Mouse (Mus musculus): Measurements from ENCODE around the gene Sash1. TPM values are rescaled to one million over a fixed set of nuclear protein-coding genes. Genes with fewer than 3 reads are reported as not detected.

Sash1 gene
- total RNA-seq, 4 experiments from 2014 or later = 24.4 to 37.2 (median 27.9) TPM

- DNase-seq = no peak
These were observed 37.9 kb downstream of the Sash1 start for GRCm38 (mm10) chr10:8847974-8848373.

DNA sequence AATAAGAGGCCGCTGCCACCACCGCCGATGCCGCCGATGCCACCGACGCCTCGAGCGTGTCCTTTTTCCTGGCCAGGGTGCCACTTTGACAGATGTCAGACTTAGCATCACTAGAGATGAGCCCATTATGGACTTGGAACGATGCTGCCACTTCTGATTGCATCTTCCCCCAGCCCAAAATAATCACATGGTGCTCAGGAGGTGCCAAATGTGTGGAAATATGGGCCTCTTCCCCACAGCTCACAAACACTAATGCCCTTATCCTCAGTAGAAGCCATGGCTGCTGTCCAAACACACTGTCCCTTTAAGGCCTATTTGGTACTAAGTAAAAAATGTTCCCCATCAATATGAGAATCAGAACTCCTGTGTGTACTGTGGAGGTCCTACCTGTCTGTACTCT lies 39.6 kb downstream of the Sash1 start:
- no peak for DNase-seq

GRCm38 (mm10) chr10:8845230-8845770 lies 40.6 kb downstream of the Sash1 start:
- DNase-seq = no peak

DNA sequence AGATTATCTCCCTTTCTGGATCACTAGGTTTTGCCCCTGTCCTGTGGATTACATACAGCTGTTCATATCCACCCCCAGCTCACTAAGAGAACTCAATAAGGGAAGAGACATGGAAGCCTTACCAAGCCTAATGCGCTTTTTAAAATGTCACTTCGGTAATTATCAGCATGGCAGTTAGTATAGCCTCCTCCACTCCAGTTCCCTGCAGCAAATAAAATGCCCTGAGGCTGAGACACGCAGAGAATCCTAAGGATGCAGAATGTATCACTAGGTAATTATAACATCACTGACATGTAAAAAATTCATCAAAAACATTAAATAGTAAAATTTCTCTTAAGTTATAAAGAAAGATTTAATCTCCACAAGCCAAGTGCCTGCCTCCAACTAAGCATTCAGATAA lies 45.9 kb downstream of the Sash1 start:
- no peak for DNase-seq

- peak; percentile 15 for DNase-seq
These were observed 51.9 kb downstream of the Sash1 start for GRCm38 (mm10) chr10:8833816-8834464.

DNA sequence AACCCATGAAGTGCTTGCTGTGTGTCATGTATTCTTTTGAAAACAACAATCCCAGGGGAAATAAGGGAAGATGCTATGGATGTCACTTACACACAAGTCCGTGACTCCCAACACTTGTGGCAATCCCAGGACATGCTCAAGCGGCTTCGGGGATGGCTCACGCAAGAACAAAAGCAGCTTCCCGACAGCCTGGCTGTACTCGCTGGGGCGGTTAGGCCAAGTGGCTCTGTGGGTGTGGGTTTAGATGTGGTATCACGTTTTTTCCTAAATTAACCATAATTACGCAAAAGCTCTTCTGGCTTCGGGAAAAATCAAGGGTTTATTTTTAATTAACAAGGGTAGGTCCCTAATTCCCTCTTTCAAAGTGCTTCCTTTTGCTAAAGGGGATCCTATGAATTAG lies 59.6 kb downstream of the Sash1 start:
- DNase-seq = no peak

- DNase-seq = no peak
These were observed 60.0 kb downstream of the Sash1 start for GRCm38 (mm10) chr10:8825874-8826273.

GRCm38 (mm10) chr10:8818066-8818465 lies 67.8 kb downstream of the Sash1 start:
- DNase-seq = no peak

DNA sequence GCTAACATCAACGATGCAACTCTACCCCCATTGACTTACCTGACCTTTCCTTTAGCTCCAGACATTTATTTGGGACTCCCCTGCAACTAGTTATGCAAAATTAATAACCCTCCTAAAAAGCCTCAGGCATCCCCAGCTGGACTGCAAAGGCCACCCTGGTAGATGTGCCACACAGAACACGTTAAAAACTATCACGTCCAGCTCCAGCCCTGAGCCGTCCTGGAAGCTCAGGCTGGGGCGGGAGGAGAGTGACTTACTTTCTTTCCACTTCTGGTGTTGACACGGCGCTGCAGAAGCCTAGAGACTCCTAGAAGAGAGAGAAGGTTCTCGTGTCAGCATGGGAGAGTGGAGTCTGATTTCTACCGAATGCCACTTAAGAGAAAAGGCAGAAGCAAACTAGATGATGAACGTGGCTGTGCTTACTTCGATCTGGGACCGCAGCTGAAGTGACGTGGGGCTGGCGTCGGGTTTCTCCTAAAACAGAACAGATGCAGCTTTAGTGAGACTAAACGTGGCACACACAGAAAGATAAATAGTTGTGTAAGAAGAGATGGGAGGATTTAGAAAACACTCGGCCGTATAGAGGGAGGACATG lies 71.8 kb downstream of the Sash1 start:
- DNase-seq = no peak

GRCm38 (mm10) chr10:8813259-8813658 lies 72.6 kb downstream of the Sash1 start:
- DNase-seq = no peak

- no peak for DNase-seq
These were observed 73.1 kb downstream of the Sash1 start for GRCm38 (mm10) chr10:8812807-8813206.

GRCm38 (mm10) chr10:8811261-8812039 lies 74.4 kb downstream of the Sash1 start:
- no peak for DNase-seq

- no peak for DNase-seq
These were observed 75.4 kb downstream of the Sash1 start for GRCm38 (mm10) chr10:8810496-8810895.

DNA sequence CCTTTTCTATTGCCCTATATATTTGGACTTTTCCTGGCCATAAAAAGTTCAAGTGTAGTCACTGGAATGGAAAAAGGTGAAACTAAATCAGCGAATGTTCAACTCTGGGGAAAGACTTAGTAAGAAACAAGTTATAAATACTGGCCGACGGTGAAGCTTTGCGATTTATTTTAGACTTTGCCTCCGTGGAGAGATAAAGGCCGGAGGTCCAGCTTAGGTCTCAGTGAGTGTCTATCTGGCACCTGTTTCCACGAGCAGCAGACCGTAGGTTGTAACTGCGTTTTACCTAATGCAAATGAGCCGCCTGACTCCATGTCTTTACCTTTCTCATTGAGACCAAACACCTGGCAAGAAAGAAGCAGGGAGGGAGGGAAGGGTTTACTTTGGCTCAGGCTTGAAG lies 77.5 kb downstream of the Sash1 start:
- DNase-seq = no peak

DNA sequence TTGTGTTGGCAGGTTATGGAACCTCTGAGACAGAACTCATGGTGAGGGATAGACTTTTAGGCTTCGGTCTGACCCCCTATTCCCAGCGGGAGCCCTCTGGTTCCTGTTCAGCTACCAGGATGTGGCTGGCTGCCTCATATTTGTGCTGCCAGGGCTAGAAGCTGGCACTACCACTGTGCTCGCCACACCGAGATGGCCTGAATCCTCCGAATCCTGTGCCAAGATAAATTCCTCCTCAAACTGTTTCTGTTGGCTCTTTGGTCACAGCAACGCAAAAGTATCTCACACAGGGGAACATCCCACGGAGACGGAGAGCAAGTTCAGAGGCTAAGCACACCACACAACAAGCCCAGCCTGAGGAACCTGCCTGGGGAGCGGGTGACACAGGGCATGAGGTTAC lies 78.3 kb downstream of the Sash1 start:
- no peak for DNase-seq

DNA sequence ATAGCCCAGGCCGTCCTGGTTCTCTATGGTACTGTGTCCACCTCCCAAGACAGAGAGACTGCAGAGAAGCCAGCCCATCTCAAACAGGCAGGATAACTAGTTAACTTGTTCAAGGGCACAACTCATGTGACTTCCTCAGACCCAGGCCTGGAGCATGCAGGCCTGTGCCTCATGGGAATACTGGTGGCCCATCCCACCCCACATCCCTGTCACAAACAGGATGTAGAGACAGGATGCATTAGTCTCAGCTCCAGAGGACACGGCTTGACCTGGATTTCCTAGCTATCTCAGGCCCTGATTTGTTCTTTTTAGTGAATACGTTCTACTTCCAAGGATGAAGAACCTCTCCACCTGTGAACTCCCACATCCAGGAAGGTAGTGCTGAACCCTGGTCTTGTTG lies 80.5 kb downstream of the Sash1 start:
- DNase-seq = peak; percentile 56

- DNase-seq = no peak
These were observed 81.6 kb downstream of the Sash1 start for GRCm38 (mm10) chr10:8804292-8804691.

DNA sequence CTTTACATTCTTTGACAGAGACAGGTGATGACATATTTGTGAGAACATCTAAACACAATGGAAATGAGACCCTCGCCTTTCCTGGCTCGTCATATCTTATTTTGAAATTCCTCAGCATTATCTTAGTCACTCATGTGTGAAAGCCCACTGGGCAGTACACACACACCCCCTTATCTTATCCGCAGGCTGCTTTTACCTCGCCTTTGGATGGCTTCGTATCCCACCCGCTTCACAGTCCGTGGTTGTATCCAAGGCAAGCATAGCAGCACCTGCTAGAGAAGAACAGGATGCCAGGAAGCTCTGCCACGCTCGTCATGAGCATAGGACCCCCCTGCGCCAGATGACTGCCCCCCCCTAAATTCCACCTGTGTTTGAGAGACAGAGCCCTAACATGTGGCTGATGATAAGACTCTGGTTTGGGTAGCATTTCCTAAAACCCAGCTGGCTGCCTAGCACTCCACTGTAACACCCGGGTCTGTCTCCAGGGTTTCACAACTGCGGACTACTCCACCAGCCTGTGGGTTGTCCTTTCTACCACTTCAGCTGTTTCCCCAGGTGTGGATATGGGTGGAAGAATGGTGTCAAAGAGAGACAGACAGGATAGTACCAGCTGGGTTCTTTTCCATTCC lies 84.0 kb downstream of the Sash1 start:
- DNase-seq = no peak

DNA sequence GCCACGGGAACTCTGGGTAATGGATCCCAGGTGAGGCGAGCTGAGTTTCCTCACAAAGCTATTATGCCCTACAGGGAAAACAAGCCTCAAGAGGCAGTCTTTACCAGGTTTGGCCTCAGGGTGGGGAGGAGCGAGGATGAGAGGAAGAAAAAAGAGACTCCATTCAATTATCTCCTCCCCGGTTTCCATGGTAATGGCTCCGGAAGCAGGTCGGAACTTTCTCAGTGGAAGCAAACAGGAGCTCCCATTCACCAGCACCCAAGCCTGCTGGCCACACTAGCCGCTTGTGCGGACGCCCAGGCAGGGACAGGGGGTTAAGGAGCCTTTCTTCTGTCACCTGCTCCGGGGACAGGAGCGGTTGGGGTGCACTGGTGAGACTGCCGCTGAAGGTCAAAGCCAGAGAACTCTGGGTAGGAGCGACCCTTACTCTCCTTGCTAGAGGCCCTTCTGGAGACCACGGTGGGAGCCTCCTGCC lies 84.7 kb downstream of the Sash1 start:
- DNase-seq = no peak

DNA sequence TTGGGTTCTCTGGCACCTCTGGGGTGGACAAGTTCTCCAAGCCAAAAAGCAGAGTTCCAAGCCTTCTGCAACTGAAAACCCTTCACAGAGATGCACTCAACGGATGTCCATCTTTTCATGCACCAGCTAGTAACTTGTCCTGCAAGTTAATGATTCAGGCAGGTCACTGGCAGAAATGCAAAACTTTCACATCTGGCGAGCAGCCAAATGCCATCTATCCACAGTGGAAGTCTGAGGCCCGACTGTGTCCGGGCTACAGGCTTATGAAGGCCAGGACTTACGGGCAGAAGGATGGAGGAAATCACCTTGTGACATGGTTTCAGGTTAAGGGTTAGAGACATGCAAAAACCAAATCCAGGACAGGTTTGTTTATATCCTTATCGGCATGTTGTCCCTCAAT lies 88.0 kb downstream of the Sash1 start:
- DNase-seq = no peak

GRCm38 (mm10) chr10:8795336-8795735 lies 90.5 kb downstream of the Sash1 start:
- peak; percentile 61 for DNase-seq

DNA sequence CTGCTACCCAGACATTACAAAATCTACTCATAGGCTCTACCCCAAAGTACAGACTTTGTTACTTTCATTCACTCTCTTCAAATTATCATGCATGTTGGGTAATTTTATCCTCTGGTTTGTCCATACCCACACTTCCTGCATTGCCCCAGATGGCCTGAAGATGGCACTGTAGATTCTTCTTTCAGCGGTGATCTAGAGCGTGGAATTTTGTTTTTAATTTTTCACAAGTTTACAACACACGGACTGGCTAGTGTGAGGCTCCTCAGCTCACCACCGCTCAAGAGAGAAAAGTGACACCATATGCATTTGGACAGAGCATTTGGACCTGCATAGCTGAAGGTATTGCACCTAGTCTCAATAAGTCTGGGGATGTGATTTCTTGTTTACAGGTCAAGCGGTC lies 93.5 kb downstream of the Sash1 start:
- DNase-seq = no peak

DNA sequence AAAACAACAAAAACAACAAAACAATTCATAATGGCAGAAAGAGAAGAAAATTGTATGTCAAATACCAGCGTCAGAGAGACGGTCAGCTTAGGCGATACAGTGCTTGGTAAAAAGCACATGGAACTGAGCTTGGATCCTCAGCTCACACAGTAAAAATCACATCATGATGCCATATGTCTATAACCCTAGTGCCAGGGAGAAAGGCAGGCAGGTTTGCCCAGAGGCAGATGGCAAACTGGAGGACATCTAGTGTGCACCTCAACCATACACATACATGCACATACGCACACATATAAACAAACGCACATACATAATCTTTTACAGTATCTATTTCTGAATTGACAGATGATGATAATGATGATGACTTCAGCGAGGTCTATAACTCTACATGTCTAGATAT lies 96.8 kb downstream of the Sash1 start:
- no peak for DNase-seq
